Mouse (Mus musculus) mouse trophoblast stem cell (cell line): ENCODE data around the gene Mrnip.

Source experiments
- in situ Hi-C, 2 experiments: fragments of 300-500 bp; cut with MseI, MboI; formaldehyde crosslinking; loops; 2 replicates in 1 of 2; 3 replicates in 1 of 2; pipeline ENCODE4 v1.15.1; 2025

Mrnip gene

DNA sequence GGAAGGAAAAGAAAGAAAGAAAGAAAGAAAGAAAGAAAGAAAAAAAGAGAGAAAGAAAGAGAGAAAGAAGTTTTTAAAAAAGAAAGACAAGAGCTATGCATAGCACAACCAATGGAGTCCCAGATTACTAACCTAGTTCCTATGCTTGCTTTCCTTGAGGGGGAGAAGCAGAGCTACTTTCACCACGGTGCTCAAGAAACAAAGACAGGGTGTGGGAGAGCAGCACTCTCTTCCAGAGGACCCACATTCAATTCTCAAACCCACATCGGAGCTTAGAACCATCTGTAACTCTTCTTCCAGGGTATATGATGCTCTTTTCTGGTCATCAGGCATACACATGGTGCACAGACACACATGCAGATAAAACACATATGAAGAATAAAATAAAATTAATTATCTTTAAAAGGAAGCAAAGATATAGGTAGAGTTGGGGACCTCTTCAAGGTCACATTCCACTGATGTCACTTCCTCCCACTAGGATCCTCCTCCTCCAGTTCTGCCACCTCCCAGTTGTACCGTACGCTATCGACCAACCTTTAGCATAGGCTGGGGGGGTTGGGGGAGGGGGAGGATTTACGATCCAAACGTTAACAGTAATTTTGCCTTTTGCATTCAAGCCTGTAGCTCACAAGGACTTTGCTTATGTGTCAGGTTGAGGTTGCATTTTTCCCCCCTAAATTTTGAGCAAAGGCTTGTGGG lies 74.4 kb downstream of the Mrnip start:
- in situ Hi-C loops, result no loop called here
